Mouse (Mus musculus) MEL (cell line): ENCODE results near the gene Fhit. TPM values are rescaled to one million over a fixed set of nuclear protein-coding genes. Genes with fewer than 3 reads are reported as not detected.

ENCODE experiments used
- DNase-seq: peaks from one replicate; pipeline ENCODE4 v3.0.0; 2011; ENCODE audit warnings: low read depth, low spot score
- H3K27ac ChIP-seq: 2 replicates; pipeline ENCODE4 v1.5.1; 2012; ENCODE audit warnings: low read depth, mild to moderate bottlenecking, control low read depth, low read length, moderate library complexity; ENCODE audit not compliant: control insufficient read depth
- H3K27me3 ChIP-seq, 2 experiments: fragments of 150-350 bp in 1 of 2; sonication (generic) in 1 of 2; 2 replicates each; pipeline ENCODE4 v1.6.1; 2012; ENCODE audit warnings: low read length in 2 of 2, mild to moderate bottlenecking in 2 of 2, improper control_type of control experiment in 1 of 2, moderate library complexity in 1 of 2; ENCODE audit not compliant: insufficient read depth in 2 of 2, control insufficient read depth in 1 of 2
- H3K36me3 ChIP-seq, 2 experiments: 2 replicates each; pipeline ENCODE4 v1.6.1; 2012 to 2014; ENCODE audit warnings: low read length in 2 of 2, improper control_type of control experiment in 1 of 2, inconsistent platforms in 1 of 2, mild to moderate bottlenecking in 1 of 2; ENCODE audit not compliant: insufficient read depth in 2 of 2, control insufficient read depth in 1 of 2
- H3K4me1 ChIP-seq, 2 experiments: fragments of 150-350 bp in 1 of 2; sonication (generic) in 1 of 2; 2 replicates each; pipeline ENCODE4 v1.6.1; 2012; ENCODE audit warnings: low read length in 2 of 2, improper control_type of control experiment in 1 of 2, mild to moderate bottlenecking in 1 of 2; ENCODE audit not compliant: insufficient read depth in 2 of 2, control insufficient read depth in 1 of 2
- H3K4me3 ChIP-seq, 2 experiments: fragments of 150-350 bp in 1 of 2; sonication (generic) in 1 of 2; 2 replicates each; pipeline ENCODE4 v1.5.1; 2012; ENCODE audit warnings: low read depth in 2 of 2, low read length in 2 of 2, mild to moderate bottlenecking in 2 of 2, moderate library complexity in 2 of 2, control low read depth in 1 of 2, improper control_type of control experiment in 1 of 2; ENCODE audit not compliant: control insufficient read depth in 1 of 2, insufficient read depth in 1 of 2
- H3K79me2 ChIP-seq: 2 replicates; pipeline ENCODE4 v1.6.1; 2012; ENCODE audit warnings: mild to moderate bottlenecking, low read length, moderate library complexity; ENCODE audit not compliant: control insufficient read depth, poor library complexity, insufficient read depth
- H3K9ac ChIP-seq: 2 replicates; pipeline ENCODE4 v1.6.1; 2012; ENCODE audit warnings: low read depth, mild to moderate bottlenecking, control low read depth, low read length, moderate library complexity; ENCODE audit not compliant: control insufficient read depth, poor library complexity, severe bottlenecking
- H3K9me3 ChIP-seq: fragments of 150-350 bp; sonication (generic); replicated peaks from 2 replicates; pipeline ENCODE4 v1.6.1; 2012; ENCODE audit warnings: mild to moderate bottlenecking, low read length, improper control_type of control experiment, moderate library complexity; ENCODE audit not compliant: insufficient read depth
- CHD1 ChIP-seq: IDR thresholded peaks from 2 replicates; pipeline ENCODE4 v1.6.1; 2012; ENCODE audit warnings: low read depth, mild to moderate bottlenecking, inconsistent platforms, low read length, improper control_type of control experiment
- EP300 ChIP-seq, 2 experiments: IDR thresholded peaks; 2 replicates each; pipeline ENCODE4 v1.6.1; 2011; ENCODE audit warnings: improper control_type of control experiment in 2 of 2, low read length in 2 of 2, low read depth in 1 of 2, mild to moderate bottlenecking in 1 of 2
- GATA1 ChIP-seq: IDR thresholded peaks from 2 replicates; pipeline ENCODE4 v1.6.1; 2011; ENCODE audit warnings: low read depth, low read length, improper control_type of control experiment
- KAT2A ChIP-seq: conservative IDR thresholded peaks from 2 replicates; pipeline ENCODE4 v1.6.1; 2012; ENCODE audit warnings: low read depth, low read length, improper control_type of control experiment, inconsistent platforms
- MAFK ChIP-seq: IDR thresholded peaks from 2 replicates; pipeline ENCODE4 v1.6.1; 2011; ENCODE audit warnings: low read depth, mild to moderate bottlenecking, low read length, improper control_type of control experiment, borderline replicate concordance
- MAZ ChIP-seq: IDR thresholded peaks from 2 replicates; pipeline ENCODE4 v1.6.1; 2012; ENCODE audit warnings: low read depth, mild to moderate bottlenecking, inconsistent platforms, low read length, improper control_type of control experiment
- MEF2A ChIP-seq: IDR thresholded peaks from 2 replicates; pipeline ENCODE4 v1.6.1; 2014; ENCODE audit warnings: low read depth, mild to moderate bottlenecking, inconsistent platforms, low read length, improper control_type of control experiment; ENCODE audit not compliant: poor library complexity, insufficient replicate concordance, severe bottlenecking; ENCODE audit errors: extremely low read depth
- MXI1 ChIP-seq: IDR thresholded peaks from 2 replicates; pipeline ENCODE4 v1.6.1; 2011; ENCODE audit warnings: mild to moderate bottlenecking, low read depth, low read length, improper control_type of control experiment
- MYC ChIP-seq: IDR thresholded peaks from 2 replicates; pipeline ENCODE4 v1.6.1; 2011; ENCODE audit warnings: low read depth, mild to moderate bottlenecking, low read length, improper control_type of control experiment, moderate library complexity
- NRF1 ChIP-seq: IDR thresholded peaks from 2 replicates; pipeline ENCODE4 v1.6.1; 2014; ENCODE audit warnings: low read depth, mild to moderate bottlenecking, inconsistent platforms, low read length, improper control_type of control experiment, moderate library complexity; ENCODE audit not compliant: poor library complexity, insufficient read depth, severe bottlenecking
- POLR2AphosphoS2 ChIP-seq: IDR thresholded peaks from 2 replicates; pipeline ENCODE4 v1.6.1; 2011; ENCODE audit warnings: low read length, improper control_type of control experiment
- RAD21 ChIP-seq: IDR thresholded peaks from 2 replicates; pipeline ENCODE4 v1.6.1; 2011; ENCODE audit warnings: mild to moderate bottlenecking, low read depth, low read length, improper control_type of control experiment
- RCOR1 ChIP-seq: IDR thresholded peaks from 2 replicates; pipeline ENCODE4 v1.6.1; 2012; ENCODE audit warnings: low read depth, mild to moderate bottlenecking, inconsistent platforms, low read length, improper control_type of control experiment
- SIN3A ChIP-seq: IDR thresholded peaks from 2 replicates; pipeline ENCODE4 v1.6.1; 2012; ENCODE audit warnings: low read length, improper control_type of control experiment, inconsistent platforms
- SMC3 ChIP-seq: IDR thresholded peaks from 2 replicates; pipeline ENCODE4 v1.6.1; 2011; ENCODE audit warnings: low read depth, low read length, improper control_type of control experiment
- TCF12 ChIP-seq: IDR thresholded peaks from 2 replicates; pipeline ENCODE4 v1.6.1; 2014; ENCODE audit warnings: low read depth, mild to moderate bottlenecking, inconsistent platforms, low read length, improper control_type of control experiment, moderate library complexity
- UBTF ChIP-seq: IDR thresholded peaks from 2 replicates; pipeline ENCODE4 v1.6.1; 2012; ENCODE audit warnings: low read depth, mild to moderate bottlenecking, inconsistent platforms, low read length, improper control_type of control experiment, moderate library complexity, borderline replicate concordance; ENCODE audit not compliant: insufficient read depth
- USF2 ChIP-seq, 2 experiments: IDR thresholded peaks; 2 replicates each; pipeline ENCODE4 v1.6.1; 2011 to 2012; ENCODE audit warnings: improper control_type of control experiment in 2 of 2, low read length in 2 of 2, borderline replicate concordance in 1 of 2, inconsistent platforms in 1 of 2, low read depth in 1 of 2, mild to moderate bottlenecking in 1 of 2; ENCODE audit not compliant: insufficient read depth in 1 of 2
- ZC3H11A ChIP-seq: IDR thresholded peaks from 2 replicates; pipeline ENCODE4 v1.6.1; 2012; ENCODE audit warnings: low read depth, mild to moderate bottlenecking, inconsistent platforms, low read length, improper control_type of control experiment
- ZKSCAN1 ChIP-seq: IDR thresholded peaks from 2 replicates; pipeline ENCODE4 v1.6.1; 2012; ENCODE audit warnings: low read depth, mild to moderate bottlenecking, inconsistent platforms, low read length, improper control_type of control experiment, moderate library complexity
- ZMIZ1 ChIP-seq: IDR thresholded peaks from 2 replicates; pipeline ENCODE4 v1.6.1; 2012; ENCODE audit warnings: low read depth, mild to moderate bottlenecking, inconsistent platforms, low read length, improper control_type of control experiment, moderate library complexity
- ZNF384 ChIP-seq: IDR thresholded peaks from 2 replicates; pipeline ENCODE4 v1.6.1; 2012; ENCODE audit warnings: low read depth, mild to moderate bottlenecking, inconsistent platforms, low read length, improper control_type of control experiment
- polyA plus RNA-seq, 2 experiments: library from polyadenylated mRNA; stranded (reverse) in 1 of 2; unstranded in 1 of 2; fragments of >175 nt in 1 of 2; fragments of >200 nt in 1 of 2; gene quantifications; 2 replicates each; pipeline versions ENCODE4 v1.2.1 to v1.2.4; 2012; ENCODE audit warnings: low replicate concordance in 2 of 2, low read depth in 1 of 2; ENCODE audit not compliant: insufficient read length in 2 of 2, insufficient read depth in 1 of 2, missing spikeins in 1 of 2
- total RNA-seq: library from RNA; depleted of rRNA; stranded (reverse); fragments of 300-350 nt; gene quantifications from 2 replicates; pipeline ENCODE4 v1.2.3, GENCODE M21; 2012

The Fhit gene
- total and polyA plus RNA-seq, 3 experiments = 0.77 to 1.3 TPM; not detected in 1

DNA sequence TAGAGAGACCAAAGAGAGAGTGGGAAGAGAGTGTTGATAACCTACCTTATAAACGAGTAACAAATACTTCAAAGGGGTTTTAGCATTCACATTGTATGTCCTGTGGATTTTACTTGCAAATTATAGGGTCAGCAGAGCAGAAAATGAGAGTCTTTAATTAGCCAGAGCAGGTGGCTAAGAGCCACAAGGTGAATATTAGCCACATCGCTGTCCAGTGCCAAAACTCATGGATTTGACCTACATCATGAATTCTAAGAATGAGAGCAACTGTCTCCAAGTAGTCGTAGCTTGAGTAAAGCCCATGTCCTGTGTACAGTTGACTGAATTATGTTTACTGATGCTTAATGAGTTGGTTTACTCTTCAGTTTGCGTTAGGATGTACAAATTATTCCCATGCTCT lies 1039.7 kb downstream of the Fhit start:
- Histone ChIP-seq H3K36me3 (no peaks in the 10 kb centered on the region), H3K9me3 (no peaks in the 10 kb centered on the region), H3K9ac (no peak overlapping the region), H3K4me1 (no peaks in the 10 kb centered on the region), H3K79me2 (no peaks in the 10 kb centered on the region), H3K27me3 (no peaks in the 10 kb centered on the region), H3K4me3 (no peak overlapping the region), H3K27ac (no peak overlapping the region)
- TF ChIP-seq POLR2AphosphoS2 (no peak), MAFK (no peak), MYC (no peak), CHD1 (no peak)
- no peak for DNase-seq

DNA sequence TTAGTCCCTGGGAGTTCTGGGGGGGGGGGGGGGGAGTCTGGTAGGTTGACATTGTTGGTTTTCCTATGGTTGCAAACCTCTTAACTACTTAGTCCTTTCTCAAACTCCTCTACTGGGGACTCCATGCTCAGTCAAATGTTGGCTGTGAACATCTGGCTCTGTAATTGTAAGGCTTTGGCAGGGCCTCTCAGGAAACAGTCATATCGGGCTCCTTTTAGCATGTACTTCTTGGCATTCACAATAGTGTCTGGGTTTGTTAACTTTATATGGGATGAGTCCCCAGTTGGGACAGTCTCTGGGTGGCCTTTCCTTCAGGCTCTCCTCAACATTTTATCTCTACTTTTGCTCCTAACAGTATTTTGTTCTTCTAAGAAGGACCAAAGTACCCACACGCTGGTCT lies 1065.6 kb downstream of the Fhit start:
- no peaks in the 10 kb centered on the region for H3K27me3 ChIP-seq
- H3K4me3 ChIP-seq = no peak overlapping the region
- DNase-seq = no peak
- no peak for TF ChIP-seq ZKSCAN1
- no peak for TF ChIP-seq GATA1
- TF ChIP-seq SIN3A = no peak
- no peak for TF ChIP-seq NRF1
- TF ChIP-seq MAZ = no peak
- no peak for TF ChIP-seq TCF12
- no peak for TF ChIP-seq ZNF384
- no peak for TF ChIP-seq ZC3H11A
- no peak for TF ChIP-seq MEF2A
- TF ChIP-seq RAD21 = no peak
- TF ChIP-seq MXI1 = no peak
- no peak for TF ChIP-seq UBTF
- TF ChIP-seq EP300 (IDR thresholded peaks at IDR 0.05; ENCODE audit: low read depth in 1 of 2, low read length in 2 of 2) = no peak
- no peak for TF ChIP-seq KAT2A
- no peak for TF ChIP-seq RCOR1
- TF ChIP-seq USF2 (IDR thresholded peaks at IDR 0.05; ENCODE audit: borderline replicate concordance in 1 of 2, insufficient read depth in 1 of 2, low read depth in 1 of 2, low read length in 2 of 2) = no peak
- no peak for TF ChIP-seq SMC3
- TF ChIP-seq ZMIZ1 = no peak
- no peak overlapping the region for H3K9ac ChIP-seq
- H3K9me3 ChIP-seq = no peaks in the 10 kb centered on the region
- H3K27ac ChIP-seq = no peak overlapping the region
- H3K36me3 ChIP-seq = no peaks in the 10 kb centered on the region
- no peaks in the 10 kb centered on the region for H3K4me1 ChIP-seq
- no peaks in the 10 kb centered on the region for H3K79me2 ChIP-seq
